ENCODE assay signal across 11 mouse cellular contexts in the genomic region with DNA sequence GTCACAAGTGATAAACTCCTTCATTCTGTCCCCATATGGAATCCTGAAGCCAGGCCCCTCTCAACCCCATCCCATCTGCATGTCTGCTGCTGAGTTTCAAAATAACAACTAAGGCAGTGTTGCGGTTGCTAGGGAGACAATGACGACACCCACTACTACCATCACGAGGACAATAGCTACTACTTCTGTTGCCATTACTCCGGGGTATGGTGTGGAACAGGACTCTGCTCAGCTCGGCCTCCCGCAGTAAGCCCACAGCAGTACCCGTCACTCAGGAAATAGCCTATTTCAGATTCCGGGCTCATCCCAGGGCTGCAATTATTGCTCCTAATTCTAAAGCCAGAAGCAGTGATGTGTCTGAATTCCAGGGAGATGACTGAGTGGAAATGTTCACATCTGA.
DNase-seq lines count a peak whose midpoint lies in the region; ATAC-seq and TF ChIP-seq lines count a peak whose summit lies in the region.
"Had no signal": no experiment of that assay in that cellular context is flagged by ENCODE, and none has a peak within 500 bp of the region (broad histone marks: within the 10 kb centered on the region; RNA-seq: fewer than 3 reads in every experiment).

No protein-coding gene starts in this region.

- H3K4me2 ChIP-seq in hindbrain, embryonic 15.5 days: no peak overlapping the region
- no peak overlapping the region for H3K4me2 ChIP-seq in midbrain, embryonic 14.5 days (ENCODE audit: low read length)
- H3K4me2 ChIP-seq: kidney, embryonic 15.5 days had no signal

- no peaks in the 10 kb centered on the region for H3K36me3 ChIP-seq in hindbrain, embryonic 15.5 days
- H3K36me3 ChIP-seq in midbrain, embryonic 14.5 days (ENCODE audit: control insufficient read depth, insufficient read depth, low read length): no peaks in the 10 kb centered on the region
- H3K36me3 ChIP-seq: kidney, embryonic 15.5 days had no signal

- H3K4me3 ChIP-seq in hindbrain, embryonic 15.5 days: no peak overlapping the region
- no peak overlapping the region for H3K4me3 ChIP-seq in midbrain, embryonic 14.5 days (replicated peaks; ENCODE audit: low read depth, low read length)
- H3K4me3 ChIP-seq: kidney, embryonic 15.5 days; megakaryocyte, embryonic 14.5 days had no signal

- no peak for TF ChIP-seq POLR2A in brain, embryonic 14.5 days (IDR thresholded peaks at IDR 0.05; ENCODE audit: borderline replicate concordance, extremely low read depth, insufficient read depth, insufficient read length, poor library complexity, severe bottlenecking)

- H3K27me3 ChIP-seq in hindbrain, embryonic 15.5 days: no peaks in the 10 kb centered on the region
- H3K27me3 ChIP-seq in midbrain, embryonic 14.5 days (ENCODE audit: control insufficient read depth, insufficient read depth, low read length): no peaks in the 10 kb centered on the region
- H3K27me3 ChIP-seq: kidney, embryonic 15.5 days; megakaryocyte, embryonic 14.5 days had no signal

- peak; percentile 72 for ATAC-seq in frontal cortex, adult (ENCODE audit: low TSS enrichment)
- ATAC-seq in hindbrain, embryonic 15.5 days (ENCODE audit: low FRiP score, low read depth): peak; percentile 52; the same call in 1 of the 2 replicates
- no peak for ATAC-seq in midbrain, embryonic 14.5 days (ENCODE audit: low FRiP score, low TSS enrichment)

- 13% methylated on average over 8 of the region's 8 CpGs for WGBS in hindbrain, embryonic 15.5 days
- 20% methylated on average over 8 of the region's 8 CpGs for WGBS in midbrain, embryonic 14.5 days

- no peak for DNase-seq in frontal cortex, postnatal 14 days (ENCODE audit: low spot score in 2 of 2)
- peak; percentile 75 for DNase-seq in brain, embryonic 14.5 days (ENCODE audit: low read depth)
- DNase-seq in midbrain, embryonic 14.5 days: peak; percentile 51
- no peak for DNase-seq in lung, postnatal 36 days
- no peak for DNase-seq in gastrocnemius, adult 18-20 months (ENCODE audit: low spot score)
- DNase-seq in kidney, adult 9 months: no peak
- DNase-seq: liver had no signal

- H3K9me3 ChIP-seq in hindbrain, embryonic 15.5 days: no peaks in the 10 kb centered on the region
- no peaks in the 10 kb centered on the region for H3K9me3 ChIP-seq in midbrain, embryonic 14.5 days (ENCODE audit: control insufficient read depth, low read length)
- H3K9me3 ChIP-seq: kidney, embryonic 15.5 days had no signal

- no peak for TF ChIP-seq CTCF in brain, embryonic 14.5 days (IDR thresholded peaks at IDR 0.05; ENCODE audit: borderline replicate concordance, extremely low read depth, insufficient read depth, insufficient read length)

- peaks cover 50% of the 10 kb centered on the region for H3K4me1 ChIP-seq in hindbrain, embryonic 15.5 days (replicated peaks)
- peaks cover 29% of the 10 kb centered on the region for H3K4me1 ChIP-seq in midbrain, embryonic 14.5 days (ENCODE audit: control insufficient read depth, insufficient read depth, low read length)
- H3K4me1 ChIP-seq: megakaryocyte, embryonic 14.5 days had no signal

- H3K9ac ChIP-seq in hindbrain, embryonic 15.5 days: no peak overlapping the region
- no peak overlapping the region for H3K9ac ChIP-seq in midbrain, embryonic 14.5 days (replicated peaks; ENCODE audit: low read length)
- H3K9ac ChIP-seq: kidney, embryonic 15.5 days had no signal

- no peak overlapping the region for H3K27ac ChIP-seq in hindbrain, embryonic 15.5 days (replicated peaks)
- H3K27ac ChIP-seq in midbrain, embryonic 14.5 days (replicated peaks; ENCODE audit: low read depth, low read length): no peak overlapping the region; the same call in 1 of the 2 replicates
- H3K27ac ChIP-seq: kidney, embryonic 15.5 days had no signal

Comparison
In these comparisons a context has a peak if more than half of its experiments do, and no peak if none do; other contexts are left out.
1. DNase-seq: peak in brain, embryonic 14.5 days (single experiment) and midbrain, embryonic 14.5 days (single experiment); none in frontal cortex, postnatal 14 days (0 of 2), lung, postnatal 36 days (single experiment), gastrocnemius, adult 18-20 months (single experiment) and kidney, adult 9 months (single experiment).